Mouse (Mus musculus) cerebellum, adult 2 months (tissue): Measurements from ENCODE around the gene Ppm1h.

ENCODE experiments used
- CTCF ChIP-seq: fragments of 200-500 bp; IDR thresholded peaks from 2 replicates; pipeline ENCODE4 v1.5.1; 2011; ENCODE audit warnings: low read depth, mild to moderate bottlenecking, control low read depth, low read length, moderate library complexity, borderline replicate concordance; ENCODE audit not compliant: insufficient read depth
- POLR2A ChIP-seq: fragments of 200-500 bp; IDR thresholded peaks from 2 replicates; pipeline ENCODE4 v1.6.1; 2011; ENCODE audit warnings: low read length, control low read depth, borderline replicate concordance; ENCODE audit not compliant: insufficient read depth

DNA sequence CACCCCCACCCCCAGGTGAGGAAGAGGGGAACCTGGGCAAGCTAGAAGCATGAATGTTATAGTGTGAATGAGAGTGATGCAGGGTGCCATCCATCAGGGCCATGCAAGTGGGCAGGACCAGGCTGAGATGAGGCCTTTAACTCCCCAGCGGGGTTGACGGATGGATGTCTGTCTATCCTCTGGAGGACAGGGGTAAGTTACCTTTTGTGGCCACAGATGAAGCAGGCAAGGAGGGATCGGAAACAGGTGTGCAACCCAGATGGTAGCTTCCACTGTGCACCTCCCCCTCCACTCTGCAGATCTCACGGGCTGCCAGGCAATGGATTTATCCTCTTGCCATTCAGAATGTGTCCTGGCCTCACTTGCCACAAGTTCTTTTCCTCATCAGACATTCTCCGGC, 222.8 kb downstream of the Ppm1h start:
- TF ChIP-seq CTCF: no peak
- no peak for TF ChIP-seq POLR2A
